Mouse (Mus musculus) brain, embryonic 14.5 days (tissue): Measurements from ENCODE around the gene Casd1.

Experiments
- CTCF ChIP-seq: fragments of 200-500 bp; IDR thresholded peaks from 2 replicates; pipeline ENCODE4 v1.5.1; 2012; ENCODE audit warnings: inconsistent platforms, mild to moderate bottlenecking, moderate library complexity, borderline replicate concordance; ENCODE audit not compliant: insufficient read depth, insufficient read length; ENCODE audit errors: extremely low read depth
- POLR2A ChIP-seq: fragments of 200-500 bp; IDR thresholded peaks from 2 replicates; pipeline ENCODE4 v1.6.1; 2012; ENCODE audit warnings: mild to moderate bottlenecking, inconsistent platforms, borderline replicate concordance; ENCODE audit not compliant: poor library complexity, insufficient read depth, insufficient read length, severe bottlenecking; ENCODE audit errors: extremely low read depth

DNA sequence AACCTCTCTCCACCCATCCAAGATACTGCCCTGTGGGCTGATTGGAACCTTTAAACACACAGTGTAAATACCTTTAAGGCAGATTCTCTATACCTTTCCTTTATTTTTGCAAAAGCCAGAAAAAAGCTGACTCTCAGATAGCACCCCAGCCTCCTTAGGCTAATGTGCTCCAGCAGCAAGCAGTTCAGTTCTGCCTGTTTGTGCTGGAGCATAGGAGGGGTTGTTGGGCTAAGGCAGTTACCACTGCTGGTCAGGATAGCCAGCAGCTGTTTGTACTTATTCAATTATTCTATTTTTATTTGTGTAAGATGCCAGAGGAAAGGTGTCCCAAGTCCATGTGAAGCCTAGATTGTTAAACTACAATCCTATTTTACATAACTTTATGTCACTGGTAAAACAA is 39.0 kb upstream of the Casd1 start:
- TF ChIP-seq CTCF (no peak), POLR2A (no peak)
